Mouse (Mus musculus): Measurements from ENCODE around the gene Dgcr6.
"Not testable (repeated sequence)": the region's sequence is repeated elsewhere in the genome, so short reads cannot be mapped to it uniquely, and the experiment has no call there.

Gene Dgcr6

GRCm38 (mm10) chr16:18052731-18053202 is at the start of gene Dgcr6:
Gene Dgcr6, plus strand, starts transcription at chr16:18052860.
- peak; percentile 36 for DNase-seq (ENCODE audit: low spot score)

- no peak for DNase-seq (ENCODE audit: low spot score)
Measured at GRCm38 (mm10) chr16:18004589-18004988, 48.1 kb upstream of the Dgcr6 start.

- no peak for DNase-seq (ENCODE audit: low spot score)
Measured at GRCm38 (mm10) chr16:18007083-18007482, 45.6 kb upstream of the Dgcr6 start.

- DNase-seq (ENCODE audit: low spot score): no peak
Measured at GRCm38 (mm10) chr16:18011101-18011500, 41.6 kb upstream of the Dgcr6 start.

GRCm38 (mm10) chr16:18016482-18016881 is 36.2 kb upstream of the Dgcr6 start:
- not testable (repeated sequence) for DNase-seq (ENCODE audit: low spot score)

- DNase-seq (ENCODE audit: low spot score): no peak
Measured at GRCm38 (mm10) chr16:18022780-18023557, 29.7 kb upstream of the Dgcr6 start.

- no peak for DNase-seq (ENCODE audit: low spot score)
Measured at GRCm38 (mm10) chr16:18027371-18027770, 25.3 kb upstream of the Dgcr6 start.

- no peak for DNase-seq (ENCODE audit: low spot score)
Measured at GRCm38 (mm10) chr16:18031752-18032151, 20.9 kb upstream of the Dgcr6 start.

- no peak for DNase-seq (ENCODE audit: low spot score)
Measured at GRCm38 (mm10) chr16:18033289-18033688, 19.4 kb upstream of the Dgcr6 start.

GRCm38 (mm10) chr16:18034286-18034685 is 18.4 kb upstream of the Dgcr6 start:
- DNase-seq (ENCODE audit: low spot score): no peak

GRCm38 (mm10) chr16:18036425-18036955 is 16.2 kb upstream of the Dgcr6 start:
- peak; percentile 59 for DNase-seq (ENCODE audit: low spot score)

- no peak for DNase-seq (ENCODE audit: low spot score)
Measured at GRCm38 (mm10) chr16:18037025-18037424, 15.6 kb upstream of the Dgcr6 start.

GRCm38 (mm10) chr16:18044991-18045390 is 7.7 kb upstream of the Dgcr6 start:
- DNase-seq (ENCODE audit: low spot score): no peak

GRCm38 (mm10) chr16:18047660-18048059 is 5.0 kb upstream of the Dgcr6 start:
- DNase-seq (ENCODE audit: low spot score): no peak

- DNase-seq (ENCODE audit: low spot score): no peak
Measured at GRCm38 (mm10) chr16:18048071-18048470, 4.6 kb upstream of the Dgcr6 start.

GRCm38 (mm10) chr16:18052322-18052721 is 338 bp upstream of the Dgcr6 start:
- DNase-seq (ENCODE audit: low spot score): no peak

- DNase-seq (ENCODE audit: low spot score): no peak
Measured at GRCm38 (mm10) chr16:18056215-18056614, 3.6 kb downstream of the Dgcr6 start.

- no peak for DNase-seq (ENCODE audit: low spot score)
Measured at GRCm38 (mm10) chr16:18058331-18058731, 5.7 kb downstream of the Dgcr6 start.

- DNase-seq (ENCODE audit: low spot score): no peak
Measured at GRCm38 (mm10) chr16:18059243-18059642, 6.6 kb downstream of the Dgcr6 start.

GRCm38 (mm10) chr16:18061201-18061600 is 8.5 kb downstream of the Dgcr6 start:
- no peak for DNase-seq (ENCODE audit: low spot score)

- peak; percentile 74 for DNase-seq (ENCODE audit: low spot score)
Measured at GRCm38 (mm10) chr16:18066060-18067009, 13.7 kb downstream of the Dgcr6 start.

- no peak for DNase-seq (ENCODE audit: low spot score)
Measured at GRCm38 (mm10) chr16:18068653-18069376, 16.2 kb downstream of the Dgcr6 start.
